Mouse (Mus musculus) thymus, postnatal 4 days (tissue): ENCODE data around the gene Taok1.
A peak's percentile ranks its signal among the peaks of the same experiment; 100 is the strongest.
"Not testable (repeated sequence)": the region's sequence is repeated elsewhere in the genome, so short reads cannot be mapped to it uniquely, and the experiment has no call there.

ENCODE experiments used
- DNase-seq: peaks from one replicate; pipeline ENCODE4 v3.0.0; 2021

The Taok1 gene

DNA sequence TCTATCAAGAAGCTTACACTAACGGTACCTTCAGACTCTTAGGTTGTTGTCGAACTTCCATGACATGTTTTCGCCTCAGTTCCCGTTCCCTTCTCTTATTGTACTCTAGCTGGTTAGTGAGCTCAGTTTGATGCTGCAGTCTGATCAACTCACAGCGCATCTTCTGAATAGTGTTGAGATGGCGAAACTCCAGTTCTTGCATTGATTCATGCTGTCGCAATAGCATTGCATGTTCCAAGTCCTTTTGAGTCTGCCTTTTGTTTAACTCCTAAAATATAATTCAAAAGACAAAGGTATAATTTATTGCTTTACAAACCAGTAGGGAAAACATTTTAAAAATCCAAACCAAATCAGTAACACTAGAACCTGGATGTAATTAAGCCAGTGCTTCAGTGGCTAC lies 62.4 kb downstream of the Taok1 start:
- DNase-seq = no peak

DNA sequence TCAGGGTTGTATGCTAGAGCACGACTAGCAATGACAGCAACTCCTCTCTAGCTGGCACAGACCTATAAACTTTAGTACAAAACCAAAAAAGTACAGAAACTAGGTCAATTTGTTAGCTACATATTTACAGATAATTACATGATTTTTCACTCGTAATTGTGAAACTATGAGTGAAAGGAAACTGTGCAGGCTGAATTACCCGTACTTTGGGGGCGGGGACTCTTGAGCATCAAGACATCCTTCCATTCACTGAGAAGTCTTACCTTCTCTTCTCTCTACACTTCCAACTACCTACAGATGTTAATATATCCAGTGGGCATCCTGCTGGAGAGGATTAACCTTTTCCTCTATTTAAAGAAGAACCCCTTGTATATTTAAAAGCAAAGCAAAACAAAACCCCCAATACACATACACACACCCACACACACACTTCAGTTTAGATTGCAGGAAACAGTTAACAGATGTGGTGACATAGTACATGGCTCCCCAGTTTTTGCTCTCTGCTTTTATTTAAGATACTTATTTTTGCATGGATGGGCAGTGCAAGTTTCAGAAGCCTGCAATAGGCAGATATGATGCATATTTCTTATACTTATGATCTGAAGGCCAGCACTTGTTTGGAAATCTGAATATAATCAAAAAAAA lies 75.3 kb downstream of the Taok1 start:
- DNase-seq = no peak

DNA sequence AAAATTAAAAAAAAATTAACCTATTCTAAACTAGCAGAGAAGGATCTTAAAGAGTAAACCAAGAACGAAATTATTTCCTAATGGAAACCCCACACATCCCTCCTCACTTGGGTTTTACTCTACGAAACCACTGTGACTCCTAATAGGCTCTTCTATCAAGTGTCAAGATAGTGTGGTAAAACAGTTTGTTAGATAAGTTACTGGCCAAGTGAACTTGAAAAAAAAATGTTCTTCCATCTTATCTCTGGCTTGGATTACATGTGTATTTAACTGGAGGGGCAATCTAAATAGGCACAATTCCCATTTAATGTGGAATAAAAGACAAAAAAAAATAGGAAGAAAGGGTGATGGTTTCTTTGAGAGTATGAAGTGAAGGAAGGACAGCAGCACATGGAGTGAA lies 76.8 kb downstream of the Taok1 start:
- no peak for DNase-seq

DNA sequence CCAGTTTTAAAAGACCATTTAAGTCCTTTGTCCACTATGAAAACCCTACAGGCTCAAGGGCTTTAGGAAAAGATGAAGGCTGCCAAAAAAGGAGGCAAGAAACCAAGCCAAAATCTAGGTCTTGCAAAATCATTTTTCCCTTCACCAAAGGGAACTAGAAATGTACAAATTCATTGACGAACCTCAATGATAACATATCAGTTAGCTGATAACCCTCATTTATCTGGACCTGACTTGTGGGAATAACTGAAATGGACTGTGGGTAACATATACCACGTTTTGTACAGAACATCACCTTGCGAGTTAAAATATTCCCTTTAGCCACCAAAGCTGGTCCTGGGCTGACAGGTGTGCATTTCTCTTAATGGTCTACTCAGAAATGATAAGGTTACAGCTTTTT lies 78.0 kb downstream of the Taok1 start:
- no peak for DNase-seq

DNA sequence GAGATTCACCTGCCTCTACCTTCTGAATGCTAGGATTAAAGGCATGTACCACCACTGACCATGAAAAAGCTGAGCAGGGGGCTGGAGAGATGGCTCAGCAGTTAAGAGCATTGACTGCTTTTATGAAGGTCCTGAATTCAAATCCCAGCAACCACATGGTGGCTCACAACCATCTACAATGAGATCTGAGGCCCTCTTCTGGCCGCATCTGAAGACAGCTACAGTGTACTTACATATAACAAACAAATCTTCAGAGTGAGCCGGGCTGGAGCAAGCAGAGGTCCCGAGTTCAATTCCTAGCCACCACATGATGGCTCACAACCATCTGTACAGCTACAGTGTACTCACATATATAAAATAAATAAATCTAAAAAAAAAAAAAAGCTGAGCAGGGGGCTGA lies 79.2 kb downstream of the Taok1 start:
- not testable (repeated sequence) for DNase-seq

DNA sequence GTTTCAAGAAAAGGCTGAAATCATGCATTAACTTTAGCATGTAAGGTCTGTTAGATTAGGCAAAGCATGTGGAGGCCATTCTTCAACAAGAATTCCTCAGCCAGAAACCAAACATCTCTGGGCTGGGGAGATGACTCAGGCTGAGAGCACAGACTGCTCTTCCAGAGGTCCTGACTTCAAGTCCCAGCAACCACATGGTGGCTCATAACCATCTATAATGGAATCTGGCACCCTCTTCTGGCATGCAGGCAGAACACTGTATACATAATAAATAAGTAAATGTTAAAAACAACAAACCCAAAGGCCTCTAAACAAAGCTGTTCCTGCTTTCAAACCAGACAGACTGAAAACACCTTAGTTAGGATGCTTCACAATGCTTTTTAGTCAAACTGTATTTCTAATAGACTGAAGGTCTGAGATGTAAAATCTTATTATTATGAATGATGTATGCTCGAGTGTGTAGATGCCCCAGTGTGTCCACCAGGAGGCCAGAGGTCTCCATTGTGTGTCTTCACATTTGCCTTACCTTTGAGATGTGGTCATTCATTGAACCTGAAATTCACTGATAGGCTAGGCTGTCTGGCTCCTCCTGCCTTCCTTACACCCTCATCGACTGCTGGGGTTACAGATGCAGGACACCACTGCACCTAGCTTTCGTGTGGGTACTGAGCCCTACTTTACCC lies 81.7 kb downstream of the Taok1 start:
- no peak for DNase-seq

DNA sequence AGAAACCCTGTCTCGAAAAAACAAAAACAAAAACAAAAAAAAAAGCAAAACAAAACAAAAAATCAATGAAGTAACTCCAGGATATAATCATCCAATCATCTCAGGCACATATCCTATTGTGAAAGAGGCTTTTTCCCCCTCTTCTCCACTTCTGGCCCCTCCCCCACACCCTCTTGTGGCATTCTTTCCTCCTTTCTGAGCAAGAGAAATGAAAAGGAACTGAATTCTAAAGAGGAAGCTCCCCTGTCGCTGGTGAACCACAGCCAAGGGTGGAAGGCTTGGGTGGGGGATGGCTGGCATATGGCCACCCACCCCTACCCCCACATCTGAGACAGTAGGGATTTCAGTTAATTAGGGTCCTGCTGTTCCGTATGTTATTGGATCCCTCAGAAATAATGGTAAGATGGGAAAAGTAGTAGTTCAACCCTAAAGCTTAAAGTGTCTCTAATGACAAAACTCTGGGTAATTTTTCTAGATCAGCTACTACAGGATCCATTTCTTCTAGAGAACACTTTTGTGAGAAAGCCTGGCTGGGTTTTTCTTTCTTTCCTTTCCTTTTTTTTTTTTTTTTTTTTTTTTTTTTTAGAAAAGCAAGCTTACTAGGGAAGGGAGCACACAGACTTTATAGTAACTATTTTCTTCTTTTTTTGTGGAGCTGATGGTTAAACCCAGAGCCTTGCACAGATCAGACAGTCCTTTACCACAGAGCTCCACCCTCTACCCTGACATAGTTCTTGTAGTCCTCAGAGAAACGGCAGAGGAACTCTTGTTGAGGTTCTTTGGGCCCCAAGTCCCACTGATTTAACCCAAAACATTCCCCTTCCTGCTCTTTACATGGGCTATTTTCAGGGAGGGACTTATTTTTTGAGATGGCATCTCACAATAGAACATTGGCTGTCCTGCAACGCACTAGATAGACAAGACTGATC lies 86.8 kb downstream of the Taok1 start:
- peak; percentile 75 for DNase-seq

DNA sequence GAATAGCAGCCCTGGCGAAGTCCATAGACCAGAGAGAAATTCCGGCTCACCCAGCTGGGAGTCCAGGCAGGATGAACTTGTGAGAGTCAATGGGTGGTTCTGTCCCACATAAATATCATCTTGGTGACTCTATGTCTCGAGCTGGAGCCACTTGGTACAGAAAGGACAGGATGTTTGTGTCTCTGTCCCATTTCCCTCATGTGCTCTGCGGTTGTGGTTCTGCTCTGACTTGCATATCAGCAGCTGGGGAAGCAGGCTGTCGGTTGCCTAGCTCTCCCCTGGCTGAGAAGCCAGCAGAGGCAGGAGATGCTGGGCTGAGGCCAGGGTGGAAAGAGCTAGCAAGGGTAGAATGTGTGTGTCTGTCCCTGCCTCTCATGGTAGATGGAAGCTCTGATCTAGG lies 88.6 kb downstream of the Taok1 start, which contains the start of gene Gm10392:
Gene Gm10392 (minus strand): TSS at position 156 of the 400 bp plus-strand sequence.
- peak; percentile 82 for DNase-seq

DNA sequence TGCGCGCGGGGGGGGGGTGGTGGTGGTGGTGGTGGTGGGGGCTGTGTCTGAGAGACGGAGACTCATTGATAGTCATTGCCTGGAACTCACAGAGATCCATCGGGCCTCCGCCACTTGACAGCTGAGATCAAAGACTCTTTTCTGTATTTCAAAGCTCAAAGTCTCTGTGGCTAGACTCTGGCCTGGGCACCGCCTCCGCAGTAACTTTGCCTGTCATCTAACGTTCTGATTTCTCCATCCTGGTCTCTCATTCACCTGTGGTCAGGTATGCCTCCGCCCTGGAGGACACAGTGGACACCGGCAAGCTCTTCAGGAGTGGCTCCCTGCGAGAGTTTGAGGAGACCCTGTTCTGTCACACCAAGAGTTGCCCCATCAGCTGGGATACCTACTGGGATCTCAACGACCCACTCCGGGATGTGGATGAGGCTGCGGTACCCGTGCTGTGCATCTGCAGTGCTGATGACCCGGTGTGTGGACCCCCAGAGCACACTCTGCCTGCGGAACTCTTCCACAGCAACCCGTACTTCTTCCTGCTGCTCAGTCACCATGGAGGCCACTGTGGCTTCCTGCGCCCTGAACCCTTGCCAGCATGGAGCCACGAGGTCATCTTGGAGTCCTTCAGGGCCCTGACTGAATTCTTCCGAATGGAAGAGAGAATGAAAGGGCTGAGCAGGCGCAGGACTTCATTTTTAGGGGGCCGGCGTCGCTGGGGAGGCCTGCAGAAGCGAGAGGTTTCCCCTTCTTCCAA lies 89.4 kb downstream of the Taok1 start:
- DNase-seq = peak; percentile 69

DNA sequence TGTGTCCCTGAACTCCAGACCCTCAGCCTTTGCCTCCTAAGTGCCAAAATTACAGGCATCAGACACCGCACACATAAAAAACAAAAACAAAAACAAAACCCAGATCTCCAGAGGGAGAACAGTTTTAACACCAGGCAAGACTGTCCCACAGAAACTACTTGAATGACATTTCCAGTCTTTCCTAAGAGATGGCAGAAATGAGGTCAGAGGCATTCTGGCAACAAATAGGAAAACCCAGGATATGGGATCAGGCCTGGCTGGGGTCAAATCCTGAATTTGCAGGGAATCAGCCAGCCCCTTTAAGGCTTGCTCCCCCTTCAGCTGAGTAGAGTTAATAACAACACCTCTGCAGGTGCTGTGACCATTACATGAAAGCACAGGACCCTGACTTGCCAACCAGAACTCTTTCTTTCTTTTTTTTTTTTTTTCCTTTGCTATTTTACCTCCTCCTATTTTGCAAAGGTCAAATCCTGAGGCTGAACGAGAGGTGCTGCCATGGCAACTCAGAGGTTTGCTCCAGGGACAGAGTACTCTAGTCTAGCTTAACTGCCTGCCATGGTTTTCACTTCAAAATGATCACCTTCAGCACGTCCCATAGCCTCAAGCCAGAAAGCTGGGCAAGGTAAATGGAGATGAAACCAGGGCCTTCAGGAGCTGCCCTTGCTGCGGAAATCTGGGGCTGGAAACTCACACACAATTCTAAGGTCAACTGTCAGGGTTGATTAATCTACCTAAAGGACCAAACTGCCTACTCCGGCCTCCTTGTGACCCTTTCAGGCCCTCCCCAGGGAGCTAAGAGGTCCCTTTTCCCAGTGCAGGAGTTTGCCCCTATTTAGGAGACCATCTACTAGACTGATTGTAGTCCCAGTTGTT lies 90.8 kb downstream of the Taok1 start:
- peak; percentile 17 for DNase-seq

DNA sequence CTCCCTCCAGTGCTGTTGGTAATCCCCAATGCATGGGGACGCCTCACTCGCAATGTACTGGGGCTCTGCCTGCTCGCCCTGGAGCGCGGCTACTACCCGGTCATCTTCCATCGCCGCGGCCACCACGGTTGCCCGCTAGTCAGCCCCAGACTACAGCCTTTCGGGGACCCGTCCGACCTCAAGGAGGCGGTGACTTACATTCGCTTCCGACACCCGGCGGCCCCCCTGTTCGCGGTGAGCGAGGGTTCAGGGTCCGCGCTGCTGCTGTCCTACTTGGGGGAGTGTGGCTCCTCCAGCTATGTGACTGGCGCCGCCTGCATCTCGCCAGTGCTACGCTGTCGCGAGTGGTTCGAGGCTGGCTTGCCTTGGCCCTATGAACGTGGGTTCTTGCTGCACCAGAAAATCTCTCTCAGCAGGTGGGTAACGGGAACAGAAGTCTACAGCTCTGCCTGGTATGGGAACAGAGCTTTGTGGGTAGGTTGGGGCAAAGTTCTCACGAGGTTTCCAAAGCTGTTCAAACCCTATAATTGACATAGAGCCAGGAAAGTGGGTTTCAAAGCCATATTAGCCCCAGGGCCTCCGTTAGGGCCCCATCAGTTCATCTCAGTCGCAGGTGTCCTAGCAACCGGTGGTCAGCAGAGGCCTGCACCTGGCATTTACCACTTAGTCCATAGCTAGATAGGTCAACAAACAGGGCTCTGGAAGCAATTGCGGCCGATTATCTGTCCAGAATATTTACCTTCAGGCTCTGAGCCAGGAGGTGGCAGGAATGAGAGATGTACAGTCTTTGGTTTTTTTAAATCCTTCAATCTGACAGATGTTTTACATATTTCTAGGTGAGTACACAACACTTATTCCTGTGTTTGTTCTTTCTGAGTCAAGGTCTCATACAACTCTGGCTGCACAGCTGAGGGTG lies 91.7 kb downstream of the Taok1 start, which contains the start of gene Trp53i13:
Gene Trp53i13 (minus strand): TSS at position 344 of the 916 bp plus-strand sequence.
- peak; percentile 72 for DNase-seq

DNA sequence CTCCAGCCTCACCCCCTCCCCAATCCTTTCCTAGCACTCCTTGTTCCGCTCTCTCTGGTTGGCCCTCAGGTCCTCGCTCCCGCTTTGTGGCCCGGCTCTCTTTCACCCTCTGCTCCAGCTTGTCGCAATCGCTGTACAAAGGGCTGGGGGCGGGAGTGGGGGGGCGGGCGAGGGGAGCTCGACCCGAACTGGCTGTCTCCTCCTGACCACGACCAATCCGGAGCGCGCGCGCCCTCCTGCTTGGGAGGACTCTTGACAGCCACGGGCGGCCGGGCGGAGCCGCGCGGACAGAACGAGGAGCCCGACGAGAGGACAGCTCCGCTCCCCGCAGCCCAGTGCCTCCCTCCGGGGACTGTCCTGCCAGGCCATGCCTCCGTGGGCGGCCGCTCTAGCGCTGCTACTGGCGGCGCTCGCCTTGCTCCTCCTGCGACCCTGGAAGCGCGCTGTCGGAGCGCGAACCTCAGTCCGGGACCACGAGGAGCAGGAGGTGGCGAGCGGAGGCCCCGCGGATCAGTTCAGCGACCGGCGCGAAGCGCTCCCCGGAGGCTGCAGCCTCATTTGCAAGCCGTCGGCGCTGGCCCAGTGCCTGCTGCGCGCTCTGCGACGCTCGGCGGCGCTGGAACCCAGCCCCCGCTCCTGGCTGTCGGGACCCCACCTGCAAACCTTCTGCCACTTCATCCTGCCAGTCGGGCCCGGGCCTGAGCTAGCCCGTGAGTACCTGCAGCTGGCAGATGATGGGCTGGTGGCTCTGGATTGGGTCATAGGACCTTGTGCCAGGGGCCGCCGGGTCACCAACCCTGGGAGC lies 92.6 kb downstream of the Taok1 start, which contains the start of gene Abhd15:
Gene Abhd15 (plus strand): TSS at position 290 of the 805 bp plus-strand sequence.
- DNase-seq = peak; percentile 82

DNA sequence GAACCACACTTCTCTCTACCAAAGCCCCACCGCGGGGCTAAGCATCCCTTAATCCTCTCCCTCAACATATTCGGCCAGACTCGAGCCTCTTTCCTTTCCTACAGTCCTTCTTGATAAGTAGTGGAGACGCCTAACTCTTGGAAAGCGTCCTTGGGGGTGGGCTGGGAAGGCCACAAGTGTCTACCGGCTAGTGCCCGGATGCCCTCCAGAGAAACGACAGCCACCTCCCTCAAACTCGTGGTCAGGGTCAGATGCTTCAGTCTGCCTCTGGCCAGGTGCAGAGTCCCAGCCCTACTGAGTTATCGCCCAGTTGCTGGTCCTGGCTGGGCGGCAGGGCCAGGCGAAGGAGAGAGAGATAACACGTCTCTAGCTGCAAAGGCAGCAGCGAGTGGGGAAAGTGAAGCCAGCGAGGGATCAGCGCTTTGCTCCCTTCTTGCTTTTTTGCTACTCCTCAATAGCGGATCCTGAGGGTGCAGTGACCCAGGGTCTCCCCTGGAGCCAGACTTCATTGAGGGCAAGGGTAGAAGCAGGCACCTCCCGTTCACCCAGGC lies 93.3 kb downstream of the Taok1 start:
- no peak for DNase-seq

DNA sequence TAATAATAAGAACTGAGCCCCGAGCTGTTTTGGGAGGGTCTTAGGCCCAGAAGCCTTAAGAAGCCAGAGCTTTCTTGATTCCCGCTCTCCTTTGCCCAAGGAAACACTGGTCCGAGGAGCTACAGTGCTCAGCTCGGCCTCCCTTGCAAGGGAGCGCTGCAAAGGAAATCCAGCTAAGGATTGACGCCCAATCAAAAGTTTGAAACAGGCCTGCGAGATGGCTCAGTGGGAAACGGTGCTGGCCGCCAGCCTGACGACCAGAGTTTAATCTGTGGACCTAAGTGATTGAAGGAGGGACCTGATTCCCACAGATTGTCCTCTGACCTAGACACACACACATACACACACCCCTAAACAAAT lies 93.8 kb downstream of the Taok1 start:
- DNase-seq = peak; percentile 26

DNA sequence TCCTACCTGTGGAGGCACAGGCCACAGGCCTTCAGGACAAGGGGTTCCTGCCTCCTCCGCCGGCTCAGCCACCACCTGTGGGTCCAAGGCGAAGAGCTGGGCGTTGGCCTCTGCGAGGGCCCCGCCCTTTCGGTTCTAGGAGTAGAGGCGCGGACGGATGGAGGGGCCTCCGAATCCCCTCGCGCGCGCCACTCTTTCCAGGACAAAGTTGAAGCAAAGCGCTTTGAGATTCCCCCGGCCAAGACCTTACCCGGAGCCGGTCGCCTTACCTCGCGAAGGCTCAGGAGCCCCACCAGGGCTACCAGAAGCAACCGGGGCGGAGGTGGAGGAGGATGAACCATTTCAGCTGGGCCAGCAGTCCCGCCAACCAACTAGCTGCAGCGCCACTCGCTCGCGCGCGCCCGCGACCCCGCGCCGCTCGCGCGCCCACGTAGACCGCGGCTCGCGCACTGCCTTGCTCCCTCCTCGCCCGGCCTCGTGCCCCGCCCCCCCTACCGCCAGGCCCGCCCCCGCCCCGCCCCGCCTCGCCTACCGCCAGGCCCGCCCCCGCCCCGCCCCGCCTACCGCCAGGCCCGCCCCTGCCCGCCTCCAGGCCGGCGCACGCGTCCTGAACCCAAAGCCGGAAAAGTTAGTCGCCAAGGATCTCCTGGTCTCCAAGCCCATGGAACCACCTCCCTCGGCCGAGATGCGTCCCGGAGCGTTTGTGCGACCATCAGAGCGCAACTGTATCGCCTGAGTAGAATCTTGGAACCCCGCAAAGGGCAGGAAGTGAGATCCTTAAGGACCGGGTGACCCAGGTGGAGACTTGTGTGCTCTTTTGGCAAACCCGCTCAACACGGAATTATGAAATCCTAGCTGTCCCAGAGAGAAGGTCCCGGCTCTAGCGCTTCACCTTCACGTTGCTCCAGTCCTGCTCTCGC lies 94.5 kb downstream of the Taok1 start:
- peak; percentile 95 for DNase-seq

DNA sequence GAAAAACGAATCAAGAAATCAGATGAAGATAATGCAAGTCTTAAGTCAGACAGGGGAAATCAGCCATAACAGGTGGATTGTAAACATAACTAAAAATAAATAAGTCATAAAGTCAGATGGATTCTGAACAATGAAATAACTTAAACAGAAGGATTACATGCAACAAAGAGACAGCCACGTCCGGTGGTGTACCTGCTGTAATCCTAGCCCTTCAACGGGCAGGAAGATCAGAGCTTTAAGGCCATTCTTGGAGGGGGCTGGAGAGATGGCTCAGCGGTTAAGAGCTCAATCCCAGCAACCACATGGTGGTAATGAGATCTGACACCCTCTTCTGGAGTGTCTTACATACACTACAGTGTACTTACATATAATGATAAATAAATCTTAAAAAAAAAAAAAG lies 96.3 kb downstream of the Taok1 start:
- DNase-seq = peak; percentile 4

DNA sequence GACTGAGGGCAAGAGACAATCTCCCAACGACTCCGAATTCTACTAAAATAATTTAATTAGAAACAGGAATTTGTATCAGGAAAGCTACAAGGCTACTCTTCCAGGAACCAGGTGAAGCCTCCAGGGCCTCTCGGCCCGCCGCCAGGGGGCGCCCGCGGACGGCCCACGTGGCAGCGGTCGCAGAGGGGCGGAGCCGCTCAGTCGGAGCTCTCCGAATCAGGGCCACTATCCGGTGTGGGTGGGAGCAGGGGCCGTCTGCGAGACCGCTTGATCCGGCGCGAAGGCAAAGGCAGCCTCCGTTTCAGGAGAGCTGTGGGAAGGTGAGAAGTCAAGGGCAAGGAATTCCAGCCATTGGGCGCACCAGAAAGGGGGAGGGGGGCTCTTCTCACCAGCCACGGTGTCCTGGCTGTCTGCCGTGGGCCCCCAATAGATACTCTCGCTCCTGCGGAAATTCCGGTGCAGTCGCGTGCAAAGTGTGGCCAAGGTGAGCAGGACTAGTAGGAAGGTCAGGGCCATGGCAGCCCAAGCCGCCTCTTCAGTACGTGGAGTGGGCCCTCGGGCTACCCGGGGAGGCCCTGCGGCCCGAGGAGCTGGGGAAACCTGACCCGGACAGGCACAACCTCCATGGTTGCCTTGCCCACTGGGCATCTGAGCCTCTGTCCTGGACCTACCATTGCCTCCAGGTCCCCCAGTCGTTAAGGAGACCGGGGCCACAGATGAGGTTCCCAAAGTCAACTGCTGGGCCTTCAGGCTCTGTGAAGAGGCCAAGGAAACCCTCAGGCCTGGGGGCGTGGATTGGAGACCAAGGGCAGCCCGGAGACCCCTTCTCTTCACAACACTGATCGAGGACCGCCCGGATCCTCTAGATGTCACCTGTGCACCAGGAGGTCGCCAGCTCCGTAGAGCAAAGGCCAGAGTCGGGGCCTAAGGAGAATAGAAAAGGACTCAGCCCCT lies 99.3 kb downstream of the Taok1 start:
- DNase-seq = peak; percentile 94
